Mouse (Mus musculus) adrenal gland, adult (tissue): ENCODE data around the gene Stox1.
A peak's percentile ranks its signal among the peaks of the same experiment; 100 is the strongest.

ENCODE experiments used
- DNase-seq, 2 experiments: peaks; one replicate each; pipeline ENCODE4 v3.0.0; 2022 to 2023; ENCODE audit warnings: low spot score in 1 of 2; ENCODE audit not compliant: inconsistent age in 2 of 2

Stox1 gene

GRCm38 (mm10) chr10:62668043-62668442, 57.9 kb downstream of the Stox1 start:
- DNase-seq, result no peak

- DNase-seq, result peak; percentile 40 to 74
Observed at GRCm38 (mm10) chr10:62664963-62665590, 60.9 kb downstream of the Stox1 start.

GRCm38 (mm10) chr10:62664171-62664570, 61.8 kb downstream of the Stox1 start:
- no peak for DNase-seq

- DNase-seq, result peak; percentile 16 to 42
Observed at GRCm38 (mm10) chr10:62656711-62657110, 69.2 kb downstream of the Stox1 start.

- no peak for DNase-seq
Observed at GRCm38 (mm10) chr10:62651961-62652360, 74.0 kb downstream of the Stox1 start.

- DNase-seq, result peak; percentile 100
Observed at GRCm38 (mm10) chr10:62650881-62651810, 74.8 kb downstream of the Stox1 start, which contains the start of gene Ddx50. Gene Ddx50, minus strand, starts transcription at chr10:62651218.

- DNase-seq, result no peak
Observed at GRCm38 (mm10) chr10:62650358-62650782, 75.6 kb downstream of the Stox1 start.
